Mouse (Mus musculus) retina, postnatal 1 day (tissue): Measurements from ENCODE around the gene Zbtb3.
"Not testable (repeated sequence)": the region's sequence is repeated elsewhere in the genome, so short reads cannot be mapped to it uniquely, and the experiment has no call there.

Experiments used
- DNase-seq: peaks from one replicate; pipeline ENCODE4 v3.0.0-alpha.2; 2012

Gene Zbtb3

GRCm38 (mm10) chr19:8803879-8804660, 1.7 kb downstream of the Zbtb3 start:
- no peak for DNase-seq

DNA sequence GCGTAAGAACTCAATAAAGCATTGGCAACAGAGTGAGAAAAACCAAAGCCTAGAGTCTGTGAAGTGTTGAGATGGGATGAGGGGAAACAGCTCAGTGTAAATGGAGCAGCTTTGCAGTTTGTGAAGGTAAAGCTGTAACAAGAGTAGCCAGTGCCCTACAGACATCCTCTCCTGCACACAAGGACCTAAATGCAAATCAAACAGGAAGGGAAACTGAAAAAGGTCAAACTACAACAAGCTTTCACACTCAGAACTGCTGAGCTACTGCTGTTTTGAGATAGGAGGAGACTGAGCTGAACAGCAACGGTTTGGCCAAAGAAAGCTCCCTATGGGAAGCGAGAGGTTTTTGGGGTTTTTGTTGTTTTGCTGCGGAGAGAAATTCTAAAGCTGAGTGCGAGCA, 4.5 kb downstream of the Zbtb3 start:
- no peak for DNase-seq

- DNase-seq: peak; percentile 61
Observed at GRCm38 (mm10) chr19:8815812-8816211, 13.5 kb downstream of the Zbtb3 start.

DNA sequence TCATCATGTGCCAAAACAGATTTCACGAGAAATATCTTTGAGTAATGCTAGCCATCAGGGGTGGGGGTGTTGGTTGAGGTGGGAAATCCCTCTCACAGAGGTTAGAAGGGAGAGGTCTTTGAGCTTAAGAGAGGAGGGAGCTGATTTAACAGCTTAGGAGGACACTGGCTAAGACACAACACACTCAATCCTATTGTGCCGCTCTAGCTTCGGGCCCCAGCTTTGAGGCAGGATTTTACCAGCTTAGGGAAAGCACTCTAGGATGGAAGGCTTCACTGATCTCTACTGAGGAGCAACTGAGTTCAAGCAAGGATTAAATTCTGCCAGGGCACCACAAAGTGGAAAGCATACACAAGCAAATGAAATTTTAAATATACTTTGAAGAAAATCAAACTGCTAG, 14.6 kb downstream of the Zbtb3 start:
- peak; percentile 82 for DNase-seq

- DNase-seq: no peak
Observed at GRCm38 (mm10) chr19:8818301-8818798, 16.0 kb downstream of the Zbtb3 start.

- DNase-seq: peak; percentile 100
Observed at GRCm38 (mm10) chr19:8818801-8819595, 16.6 kb downstream of the Zbtb3 start, which contains the start of gene Ttc9c. Ttc9c (minus strand) TSS chr19:8819333.

GRCm38 (mm10) chr19:8819596-8820423, 17.5 kb downstream of the Zbtb3 start, which contains the start of gene Hnrnpul2:
Hnrnpul2 (plus strand) TSS chr19:8820010.
- DNase-seq: peak; percentile 99

GRCm38 (mm10) chr19:8820424-8820956, 18.1 kb downstream of the Zbtb3 start:
- no peak for DNase-seq

DNA sequence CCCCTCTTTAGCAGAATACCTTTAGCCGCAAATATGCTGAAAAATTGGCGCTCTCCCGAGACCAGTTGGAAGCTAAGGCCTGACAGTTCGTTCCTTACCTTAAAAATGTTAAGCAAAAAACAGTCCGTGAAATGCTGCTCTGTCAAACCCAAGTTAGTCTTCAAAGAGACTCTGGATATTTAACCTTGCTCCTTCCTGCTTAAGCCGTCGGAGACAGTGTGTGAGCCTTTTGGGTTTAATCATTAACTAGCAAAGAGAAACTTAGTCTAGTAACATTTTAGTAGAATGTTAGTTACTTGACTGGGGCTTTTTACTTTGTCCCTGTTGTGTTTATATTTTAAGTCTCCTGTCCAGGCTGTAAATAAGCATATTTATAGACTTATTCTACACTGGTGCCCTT, 18.8 kb downstream of the Zbtb3 start:
- DNase-seq: no peak

DNA sequence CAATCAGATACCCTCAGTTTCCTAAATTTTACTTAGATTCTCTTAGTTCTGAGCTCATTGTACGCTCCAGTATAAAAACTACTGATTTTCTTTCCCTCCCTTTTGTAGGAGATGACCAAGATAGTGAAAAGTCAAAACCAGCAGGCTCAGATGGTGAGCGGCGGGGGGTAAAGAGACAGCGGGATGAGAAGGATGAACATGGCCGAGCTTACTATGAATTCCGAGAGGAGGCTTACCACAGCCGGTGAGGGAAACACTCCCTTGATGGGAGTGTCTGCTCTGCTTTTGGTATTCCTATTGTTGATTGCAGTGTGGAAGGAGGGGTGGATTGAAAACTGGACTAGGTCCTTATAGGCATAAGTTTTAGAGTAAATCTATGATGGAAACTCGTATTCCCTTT, 20.3 kb downstream of the Zbtb3 start:
- no peak for DNase-seq

- DNase-seq: no peak
Observed at GRCm38 (mm10) chr19:8829660-8830059, 27.3 kb downstream of the Zbtb3 start, which contains the start of gene AC129217.1. AC129217.1 (plus strand) TSS chr19:8829773.

DNA sequence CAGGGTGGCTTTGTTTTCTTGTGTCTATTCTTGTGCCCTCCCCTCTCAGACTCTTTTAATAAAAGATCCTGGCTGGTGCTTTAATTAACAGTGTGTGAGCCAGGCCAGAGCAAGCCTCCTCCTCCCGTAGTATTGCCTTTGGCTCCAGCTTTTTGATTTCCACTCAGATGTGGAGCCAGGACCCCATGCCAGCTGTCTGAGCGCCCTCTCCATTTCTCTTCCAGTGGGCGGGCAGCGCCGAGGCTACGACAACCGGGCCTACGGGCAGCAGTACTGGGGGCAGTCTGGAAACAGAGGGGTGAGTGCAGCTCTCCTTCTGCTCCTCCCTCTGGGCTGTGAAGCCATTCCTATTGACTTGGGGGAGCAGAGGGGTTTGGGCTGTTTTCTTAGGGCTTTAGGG, 28.3 kb downstream of the Zbtb3 start:
- no peak for DNase-seq

- peak; percentile 15 for DNase-seq
Observed at GRCm38 (mm10) chr19:8831262-8831661, 28.9 kb downstream of the Zbtb3 start.

GRCm38 (mm10) chr19:8832971-8833370, 30.6 kb downstream of the Zbtb3 start:
- DNase-seq: no peak

DNA sequence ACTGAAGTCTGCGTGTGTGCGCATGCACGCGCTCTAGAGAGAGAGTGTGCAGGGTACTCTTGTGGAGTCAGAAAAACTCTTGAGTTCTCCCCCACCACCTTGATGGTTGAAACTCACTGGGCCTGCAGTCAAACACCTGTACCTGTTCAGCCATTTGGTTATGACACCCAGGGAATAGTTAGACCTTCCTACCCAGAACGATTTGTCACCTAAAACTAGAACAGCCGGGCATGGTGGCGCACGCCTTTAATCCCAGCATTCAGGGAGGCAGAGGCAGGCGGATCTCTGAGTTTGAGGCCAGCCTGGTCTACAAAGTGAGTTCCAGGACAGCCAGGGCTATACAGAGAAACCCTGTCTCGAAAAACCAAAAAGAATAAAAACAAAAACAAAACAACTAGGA, 34.0 kb downstream of the Zbtb3 start:
- not testable (repeated sequence) for DNase-seq

GRCm38 (mm10) chr19:8837251-8837791, 35.0 kb downstream of the Zbtb3 start, which contains the start of gene Bscl2:
Bscl2 (plus strand) TSS chr19:8837467.
- DNase-seq: peak; percentile 94

DNA sequence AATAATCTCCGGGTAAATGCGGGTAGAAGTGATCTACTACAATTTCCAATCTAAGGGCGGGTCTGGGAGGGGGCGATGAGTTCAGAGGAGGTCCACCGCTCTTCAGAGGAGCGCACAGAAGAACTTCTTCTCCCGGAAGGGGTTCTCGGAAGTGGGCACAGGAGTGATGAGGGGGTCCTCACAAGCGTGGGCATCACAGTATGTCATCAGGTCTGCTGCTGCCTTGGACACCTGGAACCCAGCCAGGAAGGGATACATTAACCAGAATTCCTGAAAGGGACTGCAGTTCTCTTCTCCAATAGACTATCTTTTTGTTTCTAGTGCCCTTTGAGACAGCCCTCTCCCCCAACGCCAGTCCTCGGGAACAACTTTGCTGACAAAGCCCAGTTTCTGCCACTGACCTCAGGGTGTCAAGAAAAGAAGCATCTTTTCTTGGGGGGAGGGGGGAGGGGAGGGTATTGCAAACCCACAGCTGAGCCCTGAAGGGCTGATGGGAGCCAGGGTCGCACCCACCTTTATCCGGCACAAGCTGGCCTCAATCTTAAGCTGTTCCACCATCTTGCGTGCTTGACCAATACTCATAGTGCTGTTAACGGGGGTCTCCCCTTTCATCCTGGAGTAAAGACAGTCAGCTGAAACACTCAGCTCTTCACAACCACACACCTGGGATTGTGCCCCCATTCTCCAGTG, 35.8 kb downstream of the Zbtb3 start:
- DNase-seq: peak; percentile 61

DNA sequence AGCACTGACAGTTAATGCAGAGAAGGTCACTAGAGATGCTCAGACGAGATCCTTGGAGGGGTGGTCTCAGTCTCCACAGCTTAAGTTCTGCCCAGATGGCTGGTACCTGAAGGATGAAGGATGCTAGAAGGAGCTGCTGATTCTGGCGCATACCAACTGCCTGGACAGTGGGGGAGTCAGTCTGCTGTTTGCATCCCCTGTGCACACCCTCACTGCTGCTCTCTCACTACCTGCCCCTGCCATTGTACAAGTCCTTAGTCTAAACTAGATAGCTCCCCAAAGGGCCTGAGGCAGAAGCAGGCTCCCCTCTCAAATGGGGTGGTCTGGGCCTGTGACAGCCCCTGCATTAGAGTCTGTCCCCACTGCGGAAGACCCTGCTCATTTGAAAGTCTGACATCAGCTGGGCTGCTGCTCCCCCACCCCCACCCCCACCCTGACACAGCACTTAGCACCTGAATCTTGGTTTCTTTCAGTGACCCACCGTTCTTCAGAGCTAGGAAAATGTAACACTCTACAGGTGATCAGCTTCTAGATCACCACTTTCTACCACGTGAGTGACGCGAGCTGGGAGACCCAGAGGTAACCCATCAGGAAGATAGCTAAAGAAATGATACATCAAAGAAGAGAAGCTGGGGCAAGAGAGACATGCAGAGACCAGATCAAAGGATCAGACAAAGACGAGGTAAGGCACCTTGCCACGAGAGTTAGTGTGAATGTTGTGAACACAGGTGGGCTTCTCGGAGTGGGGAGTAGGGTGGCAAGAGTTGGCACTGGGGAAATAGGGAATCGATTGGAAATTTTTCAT, 37.0 kb downstream of the Zbtb3 start, which contains the start of gene Gng3:
Gng3 (minus strand) TSS at position 92 of the 805 bp plus-strand sequence.
- DNase-seq: peak; percentile 87

DNA sequence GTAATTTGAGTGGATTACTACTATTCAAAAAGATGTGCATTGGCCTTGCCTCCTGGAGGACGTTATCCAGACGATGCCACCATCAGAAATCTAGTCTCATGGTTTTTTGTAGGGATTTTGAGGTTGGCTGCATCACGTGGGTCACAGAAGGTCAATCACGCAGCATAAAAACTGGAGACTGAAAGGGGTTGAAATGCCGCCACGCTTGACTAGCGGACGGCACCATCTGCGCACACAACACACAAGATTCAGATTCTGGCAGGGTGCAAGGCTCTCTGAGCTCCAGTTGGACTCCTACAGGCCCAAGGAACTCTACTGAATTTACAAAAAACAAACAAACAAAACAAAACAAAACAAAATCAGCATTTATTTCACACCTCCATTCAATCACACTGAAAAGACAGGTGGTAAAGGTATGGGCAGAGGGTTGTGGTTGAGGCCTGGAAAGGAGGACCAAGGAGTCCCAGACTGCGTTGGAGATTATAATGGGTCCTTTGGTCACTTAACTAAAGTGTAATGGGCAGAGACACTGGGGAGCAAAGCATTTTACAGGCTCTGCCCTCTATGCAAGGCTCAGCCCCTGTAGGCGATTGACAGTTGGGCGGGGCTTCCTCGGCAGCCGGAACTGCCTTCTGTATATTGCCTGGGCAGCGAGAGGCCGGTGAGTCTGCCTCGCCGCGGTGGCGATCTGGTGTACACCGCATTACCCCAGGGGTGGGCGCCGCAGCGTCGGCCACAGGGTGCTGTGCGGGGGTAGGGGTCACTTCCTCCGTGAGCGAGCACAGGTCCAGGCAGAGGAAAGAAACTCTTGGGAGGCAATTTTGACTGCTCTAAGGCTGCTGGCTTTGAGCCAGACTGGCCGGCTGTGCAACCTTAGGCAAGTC, 37.8 kb downstream of the Zbtb3 start:
- DNase-seq: peak; percentile 83
